Mouse (Mus musculus) MEL (cell line): ENCODE measurements at regions not wholly inside any gene's neighbourhood (a gene's known extent, or its start where the extent isn't known, plus 50 kb on each side); places are given as distances from the start of the nearest gene placed in this dataset.

ENCODE experiments used
- DNase-seq: peaks from one replicate; pipeline ENCODE4 v3.0.0; 2011; ENCODE audit warnings: low read depth, low spot score
- H3K27ac ChIP-seq: 2 replicates; pipeline ENCODE4 v1.5.1; 2012; ENCODE audit warnings: low read depth, mild to moderate bottlenecking, control low read depth, low read length, moderate library complexity; ENCODE audit not compliant: control insufficient read depth
- H3K27me3 ChIP-seq, 2 experiments: fragments of 150-350 bp in 1 of 2; sonication (generic) in 1 of 2; 2 replicates each; pipeline ENCODE4 v1.6.1; 2012; ENCODE audit warnings: low read length in 2 of 2, mild to moderate bottlenecking in 2 of 2, improper control_type of control experiment in 1 of 2, moderate library complexity in 1 of 2; ENCODE audit not compliant: insufficient read depth in 2 of 2, control insufficient read depth in 1 of 2
- H3K36me3 ChIP-seq, 2 experiments: 2 replicates each; pipeline ENCODE4 v1.6.1; 2012 to 2014; ENCODE audit warnings: low read length in 2 of 2, improper control_type of control experiment in 1 of 2, inconsistent platforms in 1 of 2, mild to moderate bottlenecking in 1 of 2; ENCODE audit not compliant: insufficient read depth in 2 of 2, control insufficient read depth in 1 of 2
- H3K4me1 ChIP-seq, 2 experiments: fragments of 150-350 bp in 1 of 2; sonication (generic) in 1 of 2; 2 replicates each; pipeline ENCODE4 v1.6.1; 2012; ENCODE audit warnings: low read length in 2 of 2, improper control_type of control experiment in 1 of 2, mild to moderate bottlenecking in 1 of 2; ENCODE audit not compliant: insufficient read depth in 2 of 2, control insufficient read depth in 1 of 2
- H3K4me3 ChIP-seq, 2 experiments: fragments of 150-350 bp in 1 of 2; sonication (generic) in 1 of 2; 2 replicates each; pipeline ENCODE4 v1.5.1; 2012; ENCODE audit warnings: low read depth in 2 of 2, low read length in 2 of 2, mild to moderate bottlenecking in 2 of 2, moderate library complexity in 2 of 2, control low read depth in 1 of 2, improper control_type of control experiment in 1 of 2; ENCODE audit not compliant: control insufficient read depth in 1 of 2, insufficient read depth in 1 of 2
- H3K79me2 ChIP-seq: 2 replicates; pipeline ENCODE4 v1.6.1; 2012; ENCODE audit warnings: mild to moderate bottlenecking, low read length, moderate library complexity; ENCODE audit not compliant: control insufficient read depth, poor library complexity, insufficient read depth
- H3K9ac ChIP-seq: 2 replicates; pipeline ENCODE4 v1.6.1; 2012; ENCODE audit warnings: low read depth, mild to moderate bottlenecking, control low read depth, low read length, moderate library complexity; ENCODE audit not compliant: control insufficient read depth, poor library complexity, severe bottlenecking
- H3K9me3 ChIP-seq: fragments of 150-350 bp; sonication (generic); replicated peaks from 2 replicates; pipeline ENCODE4 v1.6.1; 2012; ENCODE audit warnings: mild to moderate bottlenecking, low read length, improper control_type of control experiment, moderate library complexity; ENCODE audit not compliant: insufficient read depth
- BHLHE40 ChIP-seq: IDR thresholded peaks from 2 replicates; pipeline ENCODE4 v1.6.1; 2012; ENCODE audit warnings: low read depth, mild to moderate bottlenecking, inconsistent platforms, low read length, improper control_type of control experiment, borderline replicate concordance
- CHD1 ChIP-seq: IDR thresholded peaks from 2 replicates; pipeline ENCODE4 v1.6.1; 2012; ENCODE audit warnings: low read depth, mild to moderate bottlenecking, inconsistent platforms, low read length, improper control_type of control experiment
- ELF1 ChIP-seq: IDR thresholded peaks from 2 replicates; pipeline ENCODE4 v1.6.1; 2014; ENCODE audit warnings: low read depth, mild to moderate bottlenecking, inconsistent platforms, low read length, improper control_type of control experiment, moderate library complexity
- EP300 ChIP-seq, 2 experiments: IDR thresholded peaks; 2 replicates each; pipeline ENCODE4 v1.6.1; 2011; ENCODE audit warnings: improper control_type of control experiment in 2 of 2, low read length in 2 of 2, low read depth in 1 of 2, mild to moderate bottlenecking in 1 of 2
- GABPA ChIP-seq: IDR thresholded peaks from 2 replicates; pipeline ENCODE4 v1.6.1; 2012; ENCODE audit warnings: low read depth, mild to moderate bottlenecking, inconsistent platforms, low read length, improper control_type of control experiment, moderate library complexity
- MAFK ChIP-seq: IDR thresholded peaks from 2 replicates; pipeline ENCODE4 v1.6.1; 2011; ENCODE audit warnings: low read depth, mild to moderate bottlenecking, low read length, improper control_type of control experiment, borderline replicate concordance
- MAX ChIP-seq: IDR thresholded peaks from 2 replicates; pipeline ENCODE4 v1.6.1; 2011; ENCODE audit warnings: low read length, improper control_type of control experiment
- MAZ ChIP-seq: IDR thresholded peaks from 2 replicates; pipeline ENCODE4 v1.6.1; 2012; ENCODE audit warnings: low read depth, mild to moderate bottlenecking, inconsistent platforms, low read length, improper control_type of control experiment
- MEF2A ChIP-seq: IDR thresholded peaks from 2 replicates; pipeline ENCODE4 v1.6.1; 2014; ENCODE audit warnings: low read depth, mild to moderate bottlenecking, inconsistent platforms, low read length, improper control_type of control experiment; ENCODE audit not compliant: poor library complexity, insufficient replicate concordance, severe bottlenecking; ENCODE audit errors: extremely low read depth
- MYB ChIP-seq: IDR thresholded peaks from 2 replicates; pipeline ENCODE4 v1.6.1; 2011; ENCODE audit warnings: mild to moderate bottlenecking, low read depth, low read length, improper control_type of control experiment
- MYC ChIP-seq: IDR thresholded peaks from 2 replicates; pipeline ENCODE4 v1.6.1; 2011; ENCODE audit warnings: low read depth, mild to moderate bottlenecking, low read length, improper control_type of control experiment, moderate library complexity
- POLR2AphosphoS2 ChIP-seq: IDR thresholded peaks from 2 replicates; pipeline ENCODE4 v1.6.1; 2011; ENCODE audit warnings: low read length, improper control_type of control experiment
- RCOR1 ChIP-seq: IDR thresholded peaks from 2 replicates; pipeline ENCODE4 v1.6.1; 2012; ENCODE audit warnings: low read depth, mild to moderate bottlenecking, inconsistent platforms, low read length, improper control_type of control experiment
- SMC3 ChIP-seq: IDR thresholded peaks from 2 replicates; pipeline ENCODE4 v1.6.1; 2011; ENCODE audit warnings: low read depth, low read length, improper control_type of control experiment
- TBP ChIP-seq: IDR thresholded peaks from 2 replicates; pipeline ENCODE4 v1.8.0; 2011; ENCODE audit warnings: low read depth, low read length, improper control_type of control experiment
- TCF12 ChIP-seq: IDR thresholded peaks from 2 replicates; pipeline ENCODE4 v1.6.1; 2014; ENCODE audit warnings: low read depth, mild to moderate bottlenecking, inconsistent platforms, low read length, improper control_type of control experiment, moderate library complexity
- ZC3H11A ChIP-seq: IDR thresholded peaks from 2 replicates; pipeline ENCODE4 v1.6.1; 2012; ENCODE audit warnings: low read depth, mild to moderate bottlenecking, inconsistent platforms, low read length, improper control_type of control experiment
- ZKSCAN1 ChIP-seq: IDR thresholded peaks from 2 replicates; pipeline ENCODE4 v1.6.1; 2012; ENCODE audit warnings: low read depth, mild to moderate bottlenecking, inconsistent platforms, low read length, improper control_type of control experiment, moderate library complexity
- ZMIZ1 ChIP-seq: IDR thresholded peaks from 2 replicates; pipeline ENCODE4 v1.6.1; 2012; ENCODE audit warnings: low read depth, mild to moderate bottlenecking, inconsistent platforms, low read length, improper control_type of control experiment, moderate library complexity
- ZNF384 ChIP-seq: IDR thresholded peaks from 2 replicates; pipeline ENCODE4 v1.6.1; 2012; ENCODE audit warnings: low read depth, mild to moderate bottlenecking, inconsistent platforms, low read length, improper control_type of control experiment

DNA sequence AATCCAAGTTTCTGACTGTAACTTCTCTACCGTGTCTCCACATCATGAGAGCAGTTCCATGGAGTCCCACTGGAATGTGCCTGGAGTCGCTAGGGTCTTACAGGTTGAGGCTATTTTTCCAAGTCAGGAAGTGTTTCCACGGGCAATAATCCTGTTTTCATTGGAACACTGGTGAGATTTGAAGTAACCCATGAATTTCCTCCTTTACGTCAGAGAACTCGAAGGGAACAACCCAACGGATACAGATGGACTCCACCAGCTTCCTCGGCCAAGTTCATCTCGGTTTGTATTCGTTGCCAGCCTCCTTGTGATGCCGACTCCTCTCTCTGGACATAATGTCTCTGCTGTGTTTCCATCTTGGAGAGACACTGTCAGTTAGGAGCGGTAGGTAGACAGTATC is 237.4 kb upstream of the Ankrd55 start:
- Histone ChIP-seq H3K36me3 (no peaks in the 10 kb centered on the region), H3K4me3 (no peak overlapping the region), H3K27me3 (no peaks in the 10 kb centered on the region), H3K9me3 (no peaks in the 10 kb centered on the region), H3K79me2 (no peaks in the 10 kb centered on the region), H3K27ac (no peak overlapping the region), H3K9ac (no peak overlapping the region), H3K4me1 (no peaks in the 10 kb centered on the region)
- DNase-seq: no peak
- no peak for TF ChIP-seq CHD1
- TF ChIP-seq MEF2A: no peak
- no peak for TF ChIP-seq ZKSCAN1
- no peak for TF ChIP-seq ZMIZ1
- TF ChIP-seq MYB: no peak
- TF ChIP-seq MAZ: no peak
- no peak for TF ChIP-seq TBP
- TF ChIP-seq MAFK: no peak
- TF ChIP-seq MAX: no peak
- no peak for TF ChIP-seq RCOR1
- TF ChIP-seq BHLHE40: no peak

DNA sequence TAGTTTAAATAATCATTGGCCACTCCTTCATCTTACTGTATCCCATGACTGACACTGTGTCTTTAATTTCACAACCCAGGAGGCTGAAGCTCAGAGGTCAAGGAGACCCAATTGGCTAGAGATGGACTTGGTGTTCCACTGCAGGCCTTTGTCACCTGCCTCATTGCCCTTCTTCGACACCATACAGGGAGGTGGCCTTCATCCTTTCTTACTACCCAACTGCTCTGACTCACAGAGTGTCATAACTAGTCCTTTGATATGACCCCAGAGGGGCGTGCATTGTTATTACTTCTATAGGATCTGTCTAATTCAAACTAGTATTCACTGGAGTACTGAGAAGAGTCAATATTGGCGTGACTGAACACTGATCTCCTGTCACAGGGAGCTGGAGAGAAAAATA is 236.2 kb upstream of the Ankrd55 start:
- Histone ChIP-seq H3K9me3 (no peaks in the 10 kb centered on the region), H3K9ac (no peak overlapping the region), H3K27me3 (no peaks in the 10 kb centered on the region), H3K79me2 (no peaks in the 10 kb centered on the region), H3K36me3 (no peaks in the 10 kb centered on the region), H3K4me1 (no peaks in the 10 kb centered on the region), H3K27ac (no peak overlapping the region), H3K4me3 (no peak overlapping the region)
- no peak for DNase-seq
- TF ChIP-seq GABPA (no peak), ZNF384 (no peak), MYC (no peak), POLR2AphosphoS2 (no peak), TCF12 (no peak), SMC3 (no peak), ELF1 (no peak), ZC3H11A (no peak), BHLHE40 (no peak), CHD1 (no peak), EP300 (IDR thresholded peaks at IDR 0.05; ENCODE audit: low read depth in 1 of 2, low read length in 2 of 2) (no peak)
